ENCODE assay signal across 8 mouse cellular contexts in genomic region chr13:81657008-81657350, GRCm38 (mm10). TPM values are rescaled to one million over a fixed set of nuclear protein-coding genes. Genes with fewer than 3 reads are reported as not detected.
A peak's percentile ranks its signal among the peaks of the same experiment; 100 is the strongest.
DNase-seq lines count a peak whose midpoint lies in the region; ATAC-seq and TF ChIP-seq lines count a peak whose summit lies in the region.

No protein-coding gene starts in this region.

- peaks cover 8% of the 10 kb centered on the region for H3K4me1 ChIP-seq in heart, embryonic 10.5 days
- peaks cover 20% of the 10 kb centered on the region for H3K4me1 ChIP-seq in forebrain, embryonic 13.5 days
- H3K4me1 ChIP-seq in liver, embryonic 14.5 days (replicated peaks; ENCODE audit: control insufficient read depth in 2 of 2, insufficient read depth in 2 of 2, low read length in 1 of 2) = peaks cover 15 to 29% of the 10 kb centered on the region in 2 experiments

- H3K36me3 ChIP-seq in heart, embryonic 10.5 days = peaks cover 7% of the 10 kb centered on the region; the same call in 1 of the 2 replicates
- no peaks in the 10 kb centered on the region for H3K36me3 ChIP-seq in forebrain, embryonic 13.5 days (ENCODE audit: poor library complexity, severe bottlenecking)
- H3K36me3 ChIP-seq in liver, embryonic 14.5 days (replicated peaks; ENCODE audit: control insufficient read depth, insufficient read depth, low read depth) = no peaks in the 10 kb centered on the region; the same call in 1 of the 2 replicates

- TF ChIP-seq CTCF in liver, embryonic 14.5 days (IDR thresholded peaks at IDR 0.05; ENCODE audit: low read depth) = no peak

- no peaks in the 10 kb centered on the region for H3K9me3 ChIP-seq in heart, embryonic 10.5 days
- no peaks in the 10 kb centered on the region for H3K9me3 ChIP-seq in forebrain, embryonic 13.5 days (replicated peaks)
- no peaks in the 10 kb centered on the region for H3K9me3 ChIP-seq in liver, embryonic 14.5 days (ENCODE audit: control insufficient read depth, low read length)

- no peak for TF ChIP-seq EP300 in liver, embryonic 14.5 days (IDR thresholded peaks at IDR 0.05; ENCODE audit: low read depth)

- H3K27me3 ChIP-seq in heart, embryonic 10.5 days (ENCODE audit: insufficient read depth, poor library complexity, severe bottlenecking) = no peaks in the 10 kb centered on the region
- H3K27me3 ChIP-seq in forebrain, embryonic 13.5 days = no peaks in the 10 kb centered on the region
- H3K27me3 ChIP-seq in liver, embryonic 14.5 days (ENCODE audit: control insufficient read depth, insufficient read depth, low read length) = no peaks in the 10 kb centered on the region

- peak overlapping the region; percentile 97 for H3K27ac ChIP-seq in heart, embryonic 10.5 days
- H3K27ac ChIP-seq in forebrain, embryonic 13.5 days = peak overlapping the region; percentile 75
- peak overlapping the region; percentile 94 for H3K27ac ChIP-seq in liver, embryonic 14.5 days

- H3K9ac ChIP-seq in forebrain, embryonic 13.5 days = peak overlapping the region; percentile 87
- peak overlapping the region; percentile 79 for H3K9ac ChIP-seq in liver, embryonic 14.5 days (replicated peaks)

- ATAC-seq in CD4-positive, CD25-positive, alpha-beta regulatory T cell, adult 4 months = peak; percentile 12
- no peak for ATAC-seq in forebrain, embryonic 13.5 days
- peak; percentile 74; the same call in 1 of the 2 replicates for ATAC-seq in liver, embryonic 14.5 days (ENCODE audit: insufficient read depth)

- peak overlapping the region; percentile 79 for H3K4me2 ChIP-seq in forebrain, embryonic 13.5 days
- peak overlapping the region; percentile 94 for H3K4me2 ChIP-seq in liver, embryonic 14.5 days (ENCODE audit: low read depth)

- no peak for DNase-seq in heart, embryonic 10.5 days (ENCODE audit: low spot score)
- no peak for DNase-seq in heart, adult 8-10 months (ENCODE audit: low spot score)
- DNase-seq in liver, embryonic 14.5 days (ENCODE audit: low read depth in 3 of 3, low spot score in 3 of 3) = no peak
- no peak for DNase-seq in frontal cortex, postnatal 25 days (ENCODE audit: low spot score in 2 of 2)
- DNase-seq in testis, postnatal 10 days (ENCODE audit: low spot score) = no peak
- no peak for DNase-seq in layer of hippocampus, adult 9-11 months

- peak overlapping the region; percentile 87 for H3K4me3 ChIP-seq in heart, embryonic 10.5 days
- H3K4me3 ChIP-seq in forebrain, embryonic 13.5 days = peak overlapping the region; percentile 76
- H3K4me3 ChIP-seq in liver, embryonic 14.5 days (ENCODE audit: insufficient read depth in 1 of 2, low read depth in 2 of 2, low read length in 2 of 2) = peak overlapping the region; percentile 84 to 96

- 20% methylated on average over 5 of the region's 5 CpGs for WGBS in heart, embryonic 10.5 days
- 13% methylated on average over 5 of the region's 5 CpGs for WGBS in forebrain, embryonic 13.5 days
- 27% methylated on average over 5 of the region's 5 CpGs for WGBS in liver, embryonic 14.5 days (ENCODE audit: insufficient replicate concordance)

RNA-seq across cellular contexts. Expression of gene Lysmd3, which starts 0.5 kb away (rescaled TPM):
- 26.8 and 27.0 TPM in 2 replicates for polyA plus RNA-seq in heart, embryonic 10.5 days (2016; fragmentation: Nextera tagmentation; extraction: Ambion mirVana)
- total RNA-seq in heart, adult 8-10 months (2022) = 10 to 100 TPM; 11.9 to 15.0 (median 14.2) TPM
- polyA plus RNA-seq in CD4-positive, CD25-positive, alpha-beta regulatory T cell, adult 4 months (2017; shearing (Covaris generic)) = 10 to 100 TPM; 17.1 to 23.7 TPM
- 20.7 and 22.0 TPM in 2 replicates for polyA plus RNA-seq in forebrain, embryonic 13.5 days (2015; fragmentation: Nextera tagmentation; extraction: Ambion mirVana)
- polyA plus RNA-seq in liver, embryonic 14.5 days (2012; rRNA removed) = 4.3 and 6.4 TPM in 2 replicates
- polyA plus RNA-seq in liver, embryonic 14.5 days (2014; fragmentation: Nextera tagmentation; extraction: Ambion mirVana) = 19.0 and 21.5 TPM in 2 replicates

RNA-seq across cellular contexts. Expression of gene Adgrv1, which starts 24.0 kb away (rescaled TPM):
- 1.5 and 2.7 TPM in 2 replicates for polyA plus RNA-seq in heart, embryonic 10.5 days (2016; fragmentation: Nextera tagmentation; extraction: Ambion mirVana)
- under 1 TPM; 0.05 to 0.38 (median 0.30) TPM for total RNA-seq in heart, adult 8-10 months (2022)
- not detected for polyA plus RNA-seq in CD4-positive, CD25-positive, alpha-beta regulatory T cell, adult 4 months (2017; shearing (Covaris generic))
- polyA plus RNA-seq in forebrain, embryonic 13.5 days (2015; fragmentation: Nextera tagmentation; extraction: Ambion mirVana) = 31.3 and 36.8 TPM in 2 replicates
- 0.08 and 0.09 TPM in 2 replicates for polyA plus RNA-seq in liver, embryonic 14.5 days (2012; rRNA removed)
- 0.24 and 0.32 TPM in 2 replicates for polyA plus RNA-seq in liver, embryonic 14.5 days (2014; fragmentation: Nextera tagmentation; extraction: Ambion mirVana)

RNA-seq across cellular contexts. Expression of gene Polr3g, which starts 53.8 kb away (rescaled TPM):
- 32.1 and 32.6 TPM in 2 replicates for polyA plus RNA-seq in heart, embryonic 10.5 days (2016; fragmentation: Nextera tagmentation; extraction: Ambion mirVana)
- total RNA-seq in heart, adult 8-10 months (2022) = 1 to 10 TPM; 4.3 to 5.9 (median 5.4) TPM
- 1 to 10 TPM; 6.8 to 8.4 TPM for polyA plus RNA-seq in CD4-positive, CD25-positive, alpha-beta regulatory T cell, adult 4 months (2017; shearing (Covaris generic))
- polyA plus RNA-seq in forebrain, embryonic 13.5 days (2015; fragmentation: Nextera tagmentation; extraction: Ambion mirVana) = 6.5 and 7.7 TPM in 2 replicates
- 6.5 and 8.9 TPM in 2 replicates for polyA plus RNA-seq in liver, embryonic 14.5 days (2012; rRNA removed)
- polyA plus RNA-seq in liver, embryonic 14.5 days (2014; fragmentation: Nextera tagmentation; extraction: Ambion mirVana) = 10.9 and 11.7 TPM in 2 replicates

RNA-seq across cellular contexts. Expression of gene Mblac2, which starts 54.2 kb away (rescaled TPM):
- polyA plus RNA-seq in heart, embryonic 10.5 days (2016; fragmentation: Nextera tagmentation; extraction: Ambion mirVana) = 5.7 and 6.2 TPM in 2 replicates
- total RNA-seq in heart, adult 8-10 months (2022) = 1 to 10 TPM; 4.8 to 7.6 (median 6.3) TPM
- polyA plus RNA-seq in CD4-positive, CD25-positive, alpha-beta regulatory T cell, adult 4 months (2017; shearing (Covaris generic)) = 10 to 100 TPM in 1 of 2 experiments, 1 to 10 TPM in 1; 9.6 to 14.8 TPM
- polyA plus RNA-seq in forebrain, embryonic 13.5 days (2015; fragmentation: Nextera tagmentation; extraction: Ambion mirVana) = 13.2 and 18.1 TPM in 2 replicates
- polyA plus RNA-seq in liver, embryonic 14.5 days (2012; rRNA removed) = 1.1 and 1.2 TPM in 2 replicates
- polyA plus RNA-seq in liver, embryonic 14.5 days (2014; fragmentation: Nextera tagmentation; extraction: Ambion mirVana) = 2.7 and 3.2 TPM in 2 replicates
